Mouse (Mus musculus) embryonic fibroblast, embryonic 13.5 days (primary cell): ENCODE results near the gene Tubgcp6.

Source experiments
- CTCF ChIP-seq: IDR thresholded peaks from 2 replicates; pipeline ENCODE4 v1.5.1; 2011; ENCODE audit warnings: mild to moderate bottlenecking, control low read depth, low read length, moderate library complexity, borderline replicate concordance; ENCODE audit not compliant: insufficient read depth
- POLR2A ChIP-seq: IDR thresholded peaks from 2 replicates; pipeline ENCODE4 v1.6.1; 2011; ENCODE audit warnings: low read depth, mild to moderate bottlenecking, control low read depth, low read length, moderate library complexity

GRCm38 (mm10) chr15:89083906-89084305 lies 39.0 kb downstream of the Tubgcp6 start:
- TF ChIP-seq POLR2A: no peak
- TF ChIP-seq CTCF: no peak
